Mouse (Mus musculus) spleen, adult 12 weeks (tissue): ENCODE data around the gene Bckdha.

Experiments
- DNase-seq: peaks from one replicate; pipeline ENCODE4 v3.0.0; 2022; ENCODE audit warnings: low spot score

Bckdha gene

GRCm38 (mm10) chr7:25644631-25645030, 14.2 kb downstream of the Bckdha start:
- no peak for DNase-seq

- DNase-seq = no peak
Observed at GRCm38 (mm10) chr7:25644136-25644535, 14.6 kb downstream of the Bckdha start.

DNA sequence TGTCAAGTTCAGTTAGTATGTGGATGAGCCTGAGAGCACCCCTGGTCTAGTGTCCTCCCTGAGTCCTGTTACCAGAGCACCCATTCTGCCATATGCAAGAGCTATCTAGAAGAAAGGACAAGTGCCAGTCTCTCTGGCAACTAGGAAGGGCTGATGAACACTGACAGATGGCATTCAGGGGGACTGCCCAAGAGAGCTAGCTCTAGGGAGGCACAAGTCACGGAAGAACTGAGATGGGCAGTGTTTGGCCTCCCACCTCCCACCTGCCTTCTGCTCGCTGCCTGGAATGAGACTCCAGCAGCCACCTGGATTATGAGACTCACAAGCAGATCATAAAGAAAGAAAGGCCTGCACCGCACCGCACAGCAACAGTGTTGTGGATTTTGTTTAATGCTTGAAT, 19.0 kb downstream of the Bckdha start:
- no peak for DNase-seq

- no peak for DNase-seq
Observed at GRCm38 (mm10) chr7:25637099-25637498, 21.7 kb downstream of the Bckdha start.

GRCm38 (mm10) chr7:25636373-25636772, 22.4 kb downstream of the Bckdha start:
- DNase-seq = peak; percentile 44

DNA sequence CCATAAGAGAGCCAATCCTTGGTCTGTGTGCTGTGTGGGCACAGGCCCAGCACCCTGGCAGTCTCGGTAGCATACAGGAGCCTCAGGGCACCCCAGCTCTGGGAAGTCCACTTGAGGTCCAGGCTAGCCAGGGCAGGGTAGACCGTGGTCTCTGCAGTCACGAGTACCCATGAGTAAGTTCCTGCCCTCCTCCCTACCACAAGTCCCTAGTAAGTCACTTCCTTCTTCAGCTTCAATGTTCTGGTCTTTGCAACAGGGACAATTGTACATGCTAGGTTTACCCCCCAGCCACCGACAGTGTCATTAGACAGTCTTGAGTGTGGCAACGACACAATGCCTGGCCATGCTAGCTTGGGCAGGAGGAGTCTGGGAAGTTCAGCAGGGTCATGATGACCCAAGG, 26.1 kb downstream of the Bckdha start:
- no peak for DNase-seq

GRCm38 (mm10) chr7:25628323-25628620, 30.5 kb downstream of the Bckdha start:
- DNase-seq = no peak

- DNase-seq = no peak
Observed at GRCm38 (mm10) chr7:25627431-25628322, 31.1 kb downstream of the Bckdha start.

DNA sequence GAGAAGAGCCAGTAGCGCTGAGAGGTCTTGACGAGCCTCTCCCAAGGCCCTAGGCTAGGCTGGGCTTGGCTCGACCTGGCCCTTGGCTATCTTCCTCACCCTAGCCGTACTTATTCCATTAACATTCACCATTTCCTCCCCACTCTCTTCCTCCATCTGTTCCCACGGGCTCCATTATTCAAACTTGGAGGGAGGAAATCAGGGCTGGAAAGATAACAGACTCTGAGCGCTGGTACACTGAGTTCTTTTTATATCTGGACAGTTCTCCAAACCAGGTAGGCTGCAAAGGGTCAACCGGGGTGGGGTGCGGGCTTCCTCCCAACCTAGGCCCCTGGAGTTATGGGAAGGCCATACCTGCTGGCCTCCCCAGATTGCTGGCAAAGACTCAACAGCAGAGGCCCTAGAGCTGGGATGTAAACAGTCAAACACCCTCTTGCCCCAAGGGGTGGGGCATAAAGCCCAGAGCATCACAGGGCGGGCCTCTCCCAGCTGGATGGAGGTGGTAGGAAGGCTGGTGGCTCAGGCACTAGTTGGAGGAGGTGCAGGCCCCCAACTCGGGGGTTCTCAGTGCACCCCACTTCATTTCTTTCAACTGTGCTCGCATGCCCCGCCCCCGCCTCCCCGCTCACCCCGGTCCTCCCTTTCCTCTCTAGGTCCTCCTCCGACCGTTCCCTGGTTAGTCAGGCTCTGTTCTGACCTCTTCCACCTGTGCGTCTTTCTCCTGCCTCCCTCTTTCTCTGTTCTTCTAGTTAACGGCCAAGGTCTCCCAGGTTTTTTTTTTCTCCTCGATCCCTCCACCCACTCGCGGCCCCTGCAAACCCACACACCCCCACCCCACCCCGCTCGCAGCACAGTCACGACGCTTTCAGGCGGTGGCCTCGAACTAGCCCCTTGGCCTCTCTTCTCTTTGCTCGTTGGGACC, 32.0 kb downstream of the Bckdha start, which contains the start of gene B3gnt8:
B3gnt8 (plus strand) TSS at position 146 of the 922 bp plus-strand sequence.
- DNase-seq = no peak

DNA sequence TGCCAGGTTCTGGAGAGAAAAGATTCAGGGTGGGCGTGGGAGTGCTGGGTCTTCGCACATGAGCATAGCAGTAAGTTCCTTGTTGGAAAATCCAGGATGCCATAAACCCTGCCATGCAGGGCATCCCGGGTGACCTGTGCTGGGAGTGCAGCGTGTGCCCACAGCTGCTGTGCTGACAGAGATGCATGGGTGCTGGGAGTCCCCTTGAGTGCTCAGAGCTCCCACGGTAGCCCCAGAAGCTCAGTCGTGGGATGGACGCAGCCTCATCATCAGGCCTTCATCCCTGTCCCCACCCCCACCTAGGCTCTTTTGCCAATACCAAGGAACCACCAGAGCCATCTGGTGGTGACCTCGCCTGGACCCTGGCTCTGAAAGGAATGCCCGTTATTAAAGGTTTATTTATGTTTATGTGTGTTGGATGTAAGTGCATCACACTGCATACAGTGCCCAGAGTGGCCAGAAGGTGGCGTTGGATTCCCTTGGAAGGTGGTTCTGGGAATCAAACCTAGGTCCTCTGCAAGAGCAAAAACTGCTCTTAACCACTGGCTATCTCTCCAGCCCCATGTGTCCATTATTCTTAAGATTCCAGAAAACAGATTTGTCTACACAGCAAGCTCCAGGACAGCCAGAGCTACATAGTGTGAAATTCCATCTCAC, 33.1 kb downstream of the Bckdha start:
- no peak for DNase-seq

GRCm38 (mm10) chr7:25624851-25625250, 33.9 kb downstream of the Bckdha start:
- DNase-seq = no peak

GRCm38 (mm10) chr7:25623857-25624370, 34.9 kb downstream of the Bckdha start:
- DNase-seq = no peak

DNA sequence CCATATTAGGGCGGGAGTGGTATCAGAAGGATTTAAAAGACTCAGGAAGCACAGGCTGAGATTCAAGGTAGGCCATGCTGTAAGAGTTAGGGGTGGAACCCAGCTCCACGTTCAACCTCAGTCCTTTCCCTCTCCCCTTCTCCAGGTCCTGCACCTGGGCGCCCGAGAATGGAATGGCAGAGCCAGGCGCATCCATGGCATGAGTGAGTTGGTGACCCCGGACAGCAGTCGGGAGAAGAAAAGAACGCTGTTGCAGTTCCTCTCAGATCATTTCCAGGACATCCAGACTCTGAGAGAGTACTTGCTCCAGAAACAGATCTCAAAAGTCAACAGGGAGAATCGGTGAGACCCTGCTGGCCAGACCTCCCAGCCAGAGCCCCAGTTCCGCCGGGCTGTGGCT, 38.0 kb downstream of the Bckdha start:
- no peak for DNase-seq

- DNase-seq = no peak
Observed at GRCm38 (mm10) chr7:25620101-25620500, 38.7 kb downstream of the Bckdha start.

GRCm38 (mm10) chr7:25619722-25619991, 39.1 kb downstream of the Bckdha start:
- no peak for DNase-seq

DNA sequence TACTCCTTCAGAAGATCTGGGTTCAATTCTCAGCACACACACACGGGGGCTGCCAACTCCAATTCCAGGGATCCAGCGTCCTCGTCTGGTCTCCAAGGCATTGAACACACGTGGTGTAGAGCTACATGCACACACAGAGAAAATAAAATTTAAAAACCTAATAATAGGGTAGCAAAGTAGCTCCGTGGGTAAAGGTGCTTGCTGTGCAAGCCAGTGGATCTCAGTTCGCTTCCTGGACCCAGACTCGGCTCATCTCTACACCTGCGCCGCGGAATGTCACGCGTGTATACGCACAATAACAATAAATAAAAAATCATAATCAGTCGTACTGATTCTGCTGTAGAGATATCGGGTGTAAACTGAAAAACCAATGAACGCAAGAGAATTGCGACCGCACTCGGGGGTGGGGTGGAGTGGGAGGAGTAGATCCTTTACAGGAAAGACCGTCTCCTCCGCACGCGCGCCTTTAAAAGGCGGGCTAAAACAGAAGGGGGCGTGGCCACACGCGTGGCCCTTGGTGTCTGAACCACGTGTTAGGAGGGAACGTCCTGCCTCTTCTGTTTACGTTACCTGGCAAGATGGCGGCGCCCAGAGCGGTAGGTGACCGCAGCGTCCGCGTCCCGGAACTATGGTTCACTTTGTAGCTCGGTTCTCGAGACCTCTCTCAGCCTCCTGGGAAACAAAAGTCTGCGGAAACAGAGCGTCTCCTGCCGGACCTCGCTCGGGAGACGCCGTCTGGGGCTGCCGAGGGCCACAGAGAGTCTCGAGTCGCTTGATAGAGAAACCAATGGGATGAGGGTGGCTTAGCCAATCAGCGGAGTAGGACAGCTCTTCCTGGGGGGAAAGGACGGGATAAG, 39.7 kb downstream of the Bckdha start, which contains the start of gene Dmac2:
Dmac2 (plus strand) TSS at position 550 of the 857 bp plus-strand sequence.
- peak; percentile 85 for DNase-seq

DNA sequence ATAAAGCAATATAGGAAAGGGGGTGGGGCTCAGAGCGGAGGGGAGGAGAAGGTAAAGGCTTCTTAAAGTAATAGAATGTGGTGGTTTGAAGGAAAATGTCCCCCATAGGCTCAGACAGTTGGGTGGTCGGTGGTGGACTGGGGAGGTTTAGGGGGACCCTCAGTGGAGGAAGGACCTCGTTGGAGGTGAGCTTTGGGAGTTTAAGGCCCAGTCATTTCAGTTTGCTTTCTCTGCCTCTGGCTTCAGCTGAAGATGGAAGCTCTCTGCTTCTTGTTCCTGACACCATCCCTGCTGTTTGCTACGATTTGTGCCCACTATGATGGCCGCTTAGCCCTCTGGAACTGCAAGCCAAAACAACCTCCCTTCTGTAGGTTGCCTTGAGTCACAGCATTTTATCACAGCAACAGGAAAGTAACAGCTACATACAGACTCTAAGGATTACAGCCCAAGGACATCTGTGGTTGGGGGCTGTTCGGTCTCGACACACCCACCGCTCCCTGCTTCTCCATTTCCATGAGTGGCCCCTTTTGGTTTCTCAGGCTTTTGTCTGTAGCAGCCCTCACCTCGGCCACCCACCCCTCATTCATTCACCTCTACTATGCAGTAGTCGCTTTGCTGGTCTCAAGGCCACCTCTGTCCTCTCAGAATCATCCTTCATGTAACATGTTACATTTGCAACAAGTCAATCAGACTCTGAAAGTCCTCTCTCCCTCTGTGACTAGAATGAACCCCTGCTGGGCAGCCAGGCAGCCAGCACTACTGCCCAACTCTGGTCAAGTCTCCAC, 41.2 kb downstream of the Bckdha start:
- DNase-seq = no peak

- no peak for DNase-seq
Observed at GRCm38 (mm10) chr7:25615706-25616011, 43.1 kb downstream of the Bckdha start, which contains the start of gene Erich4. Erich4 (minus strand) TSS chr7:25615892.

DNA sequence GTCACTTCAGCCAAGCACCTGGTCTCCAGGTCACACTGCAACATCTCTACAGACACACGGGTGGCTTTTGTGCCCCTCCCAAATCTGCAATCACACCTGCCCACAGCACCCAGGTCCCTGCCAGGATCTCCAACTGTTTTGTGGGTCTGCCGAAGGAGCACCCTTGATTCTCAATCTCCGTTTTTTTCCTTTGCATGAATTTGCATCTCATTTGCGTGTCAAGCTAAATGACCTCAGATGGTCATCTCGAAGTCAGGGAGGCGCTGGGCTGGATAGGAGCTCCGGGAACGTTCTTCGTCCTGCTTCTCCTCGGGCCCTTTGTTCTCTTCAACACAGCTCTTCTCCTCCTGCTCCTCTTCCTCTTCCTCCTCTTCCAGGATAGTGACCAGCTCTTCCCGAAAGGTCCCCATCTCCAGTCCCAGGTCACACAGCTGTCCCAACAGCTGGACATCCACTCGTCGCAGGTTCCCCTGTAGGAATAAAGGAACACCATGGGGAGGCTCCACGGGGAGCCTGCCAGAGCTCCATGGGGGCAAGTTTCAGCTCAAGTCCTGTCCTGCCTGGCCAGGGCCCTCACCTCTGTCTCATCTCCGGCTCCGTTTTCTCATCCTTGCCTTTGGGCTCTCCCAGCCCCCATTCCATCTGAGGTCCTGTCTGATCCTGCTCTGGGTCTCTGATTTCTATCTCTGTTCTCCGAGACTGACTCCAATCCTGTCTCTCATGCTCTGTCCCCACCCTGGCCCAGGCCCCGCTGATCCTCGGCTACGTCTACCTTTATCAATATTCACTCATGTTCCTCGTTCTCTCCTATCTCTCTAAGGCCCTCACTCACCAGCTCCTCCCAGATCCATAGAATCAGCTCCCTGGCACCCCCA, 43.7 kb downstream of the Bckdha start:
- no peak for DNase-seq

- DNase-seq = no peak
Observed at GRCm38 (mm10) chr7:25614086-25614485, 44.7 kb downstream of the Bckdha start.
